ENCODE assay signal across 21 mouse cellular contexts in genomic region chr8:76211891-76212290, GRCm38 (mm10).
A peak's percentile ranks its signal among the peaks of the same experiment; 100 is the strongest.
DNase-seq lines count a peak whose midpoint lies in the region; ATAC-seq and TF ChIP-seq lines count a peak whose summit lies in the region.
"Had no signal": no experiment of that assay in that cellular context is flagged by ENCODE, and none has a peak within 500 bp of the region (broad histone marks: within the 10 kb centered on the region; RNA-seq: fewer than 3 reads in every experiment).

No protein-coding gene starts in this region.

- no peaks in the 10 kb centered on the region for H3K27me3 ChIP-seq in liver, adult 2 months (ENCODE audit: control insufficient read depth, insufficient read depth, low read length)
- no peaks in the 10 kb centered on the region for H3K27me3 ChIP-seq in liver, embryonic 12.5 days (replicated peaks)
- H3K27me3 ChIP-seq in midbrain, embryonic 10.5 days (ENCODE audit: low read depth, poor library complexity, severe bottlenecking), result no peaks in the 10 kb centered on the region
- H3K27me3 ChIP-seq in midbrain, embryonic 11.5 days (ENCODE audit: control insufficient read depth, insufficient read depth, low read length), result no peaks in the 10 kb centered on the region
- H3K27me3 ChIP-seq: CH12.LX, Patski had no signal

- WGBS in liver, adult 2 months, result 67% methylated on average over 4 of the region's 4 CpGs
- WGBS in liver, embryonic 12.5 days (ENCODE audit: insufficient replicate concordance), result 61% methylated on average over 4 of the region's 4 CpGs
- 87% methylated on average over 4 of the region's 4 CpGs for WGBS in midbrain, embryonic 10.5 days
- WGBS in midbrain, embryonic 11.5 days, result 86% methylated on average over 4 of the region's 4 CpGs

- no peaks in the 10 kb centered on the region for H3K79me2 ChIP-seq in liver, adult 2 months (ENCODE audit: control insufficient read depth, insufficient read depth, low read length)

- H3K9me3 ChIP-seq in liver, embryonic 12.5 days (replicated peaks), result no peaks in the 10 kb centered on the region
- H3K9me3 ChIP-seq in midbrain, embryonic 10.5 days (replicated peaks), result no peaks in the 10 kb centered on the region
- no peaks in the 10 kb centered on the region for H3K9me3 ChIP-seq in midbrain, embryonic 11.5 days (ENCODE audit: control insufficient read depth, low read length)

- H3K4me2 ChIP-seq in liver, embryonic 12.5 days, result no peak overlapping the region
- H3K4me2 ChIP-seq in midbrain, embryonic 11.5 days, result no peak overlapping the region

- no peak for ATAC-seq in liver, embryonic 12.5 days
- no peak for ATAC-seq in midbrain, embryonic 11.5 days (ENCODE audit: low FRiP score)
- ATAC-seq: activated CD4-positive, CD25-positive, alpha-beta regulatory T cell, adult 4 months; CD4-positive, CD25-positive, alpha-beta regulatory T cell, adult 4 months; Patski had no signal

- TF ChIP-seq POLR2A in liver, adult 2 months (IDR thresholded peaks at IDR 0.05; ENCODE audit: extremely low read depth, insufficient read depth, low read length), result no peak

- no peaks in the 10 kb centered on the region for H3K4me1 ChIP-seq in liver, adult 2 months (ENCODE audit: control insufficient read depth, insufficient read depth, low read length)
- H3K4me1 ChIP-seq in liver, embryonic 12.5 days, result no peaks in the 10 kb centered on the region
- H3K4me1 ChIP-seq in midbrain, embryonic 10.5 days, result no peaks in the 10 kb centered on the region
- no peaks in the 10 kb centered on the region for H3K4me1 ChIP-seq in midbrain, embryonic 11.5 days (ENCODE audit: control insufficient read depth, insufficient read depth, low read length)

- DNase-seq in liver, adult 2 months (ENCODE audit: extremely low read depth, low read depth, low spot score), result peak; percentile 24
- peak; percentile 50 for DNase-seq in fat pad, adult 2 months (ENCODE audit: extremely low read depth, low read depth, low spot score)
- DNase-seq in gonadal fat pad, adult 2 months (ENCODE audit: low read depth), result peak; percentile 64
- DNase-seq in midbrain, embryonic 10.5 days (ENCODE audit: low spot score), result no peak
- DNase-seq in midbrain, embryonic 11.5 days (ENCODE audit: low spot score, missing footprints), result no peak
- DNase-seq: adrenal gland, adult 2 months; adrenal gland, adult 8-10 months; adrenal gland, postnatal 10 days; adrenal gland, postnatal 14 days; adrenal gland, postnatal 25 days; adrenal gland, postnatal 36 days; B cell, adult 2 months; cerebellum, adult 11 months; cerebellum, adult 11-12 months; cerebellum, adult 18-20 months had no signal

- H3K9ac ChIP-seq in liver, adult 2 months (ENCODE audit: low read depth, low read length), result no peak overlapping the region
- no peak overlapping the region for H3K9ac ChIP-seq in liver, embryonic 12.5 days
- no peak overlapping the region for H3K9ac ChIP-seq in midbrain, embryonic 11.5 days (ENCODE audit: low read length)

- H3K27ac ChIP-seq in liver, adult 2 months (replicated peaks; ENCODE audit: insufficient read depth, low read depth, low read length), result no peak overlapping the region
- H3K27ac ChIP-seq in liver, embryonic 12.5 days, result no peak overlapping the region
- no peak overlapping the region for H3K27ac ChIP-seq in midbrain, embryonic 10.5 days (replicated peaks)
- H3K27ac ChIP-seq in midbrain, embryonic 11.5 days (ENCODE audit: low read depth, low read length), result no peak overlapping the region

- no peak for TF ChIP-seq CTCF in liver, adult 2 months (IDR thresholded peaks at IDR 0.05; ENCODE audit: low read depth, low read length)

- no peaks in the 10 kb centered on the region for H3K36me3 ChIP-seq in liver, adult 2 months (ENCODE audit: control insufficient read depth, insufficient read depth, low read length)
- H3K36me3 ChIP-seq in liver, embryonic 12.5 days, result no peaks in the 10 kb centered on the region
- H3K36me3 ChIP-seq in midbrain, embryonic 10.5 days, result no peaks in the 10 kb centered on the region
- no peaks in the 10 kb centered on the region for H3K36me3 ChIP-seq in midbrain, embryonic 11.5 days (ENCODE audit: control insufficient read depth, insufficient read depth, low read length)
- H3K36me3 ChIP-seq: G1E had no signal

- no peak overlapping the region for H3K4me3 ChIP-seq in liver, adult 2 months (ENCODE audit: insufficient read depth, low read depth, low read length)
- H3K4me3 ChIP-seq in liver, embryonic 12.5 days, result no peak overlapping the region
- H3K4me3 ChIP-seq in midbrain, embryonic 10.5 days, result no peak overlapping the region
- no peak overlapping the region for H3K4me3 ChIP-seq in midbrain, embryonic 11.5 days (ENCODE audit: low read depth, low read length)

Comparison
In these comparisons a context has a peak if more than half of its experiments do, and no peak if none do; other contexts are left out.
1. DNase-seq: peak in liver, adult 2 months (single experiment), fat pad, adult 2 months (single experiment) and gonadal fat pad, adult 2 months (single experiment); none in midbrain, embryonic 10.5 days (single experiment) and midbrain, embryonic 11.5 days (single experiment).